Mouse (Mus musculus): ENCODE measurements around the gene Ccdc174.

- no peak for TF ChIP-seq CTCF (IDR thresholded peaks at IDR 0.05; ENCODE audit: low read depth, low read length)
- no peak for TF ChIP-seq GATA2 (IDR thresholded peaks at IDR 0.05; ENCODE audit: borderline replicate concordance, low read depth, low read length)
- no peak for TF ChIP-seq GATA1 (IDR thresholded peaks at IDR 0.05; ENCODE audit: borderline replicate concordance, low read length)
- no peak for TF ChIP-seq TAL1 (conservative IDR thresholded peaks at IDR 0.05; ENCODE audit: low read depth, low read length)
Measured at GRCm38 (mm10) chr6:91832863-91833440, 44.9 kb upstream of the Ccdc174 start.
